Mouse (Mus musculus) heart, embryonic 14.5 days (tissue): ENCODE results near the gene Cc2d2a. TPM values are rescaled to one million over a fixed set of nuclear protein-coding genes. Genes with fewer than 3 reads are reported as not detected.

Experiments used
- ATAC-seq: fragments of 200-750 bp; cut with Nextera tagmentation; 2 replicates; pipeline ENCODE4 v1.8.0; 2017; ENCODE audit warnings: low read depth, moderate TSS enrichment; ENCODE audit not compliant: insufficient number of reproducible peaks, insufficient read depth, low FRiP score
- H3K27ac ChIP-seq, 2 experiments: fragments of 200-500 bp in 1 of 2; fragments of 300-500 bp in 1 of 2; sonication (generic) in 1 of 2; replicated peaks in 1 of 2; 2 replicates each; pipeline ENCODE4 v1.5.1; 2012 to 2014; ENCODE audit warnings: low read depth in 2 of 2, low read length in 2 of 2, control low read depth in 1 of 2, mild to moderate bottlenecking in 1 of 2, mixed read lengths in 1 of 2; ENCODE audit not compliant: control insufficient read depth in 1 of 2, insufficient read depth in 1 of 2
- H3K27me3 ChIP-seq: fragments of 300-500 bp; sonication (generic); 2 replicates; pipeline ENCODE4 v1.6.1; 2014; ENCODE audit warnings: mild to moderate bottlenecking, low read length, control low read depth; ENCODE audit not compliant: control insufficient read depth, insufficient read depth
- H3K36me3 ChIP-seq: fragments of 300-500 bp; sonication (generic); 2 replicates; pipeline ENCODE4 v1.6.1; 2014; ENCODE audit warnings: mild to moderate bottlenecking, control low read depth, low read length, mixed read lengths; ENCODE audit not compliant: control insufficient read depth, insufficient read depth
- H3K4me1 ChIP-seq, 2 experiments: fragments of 200-500 bp in 1 of 2; fragments of 300-500 bp in 1 of 2; sonication (generic) in 1 of 2; 2 replicates each; pipeline ENCODE4 v1.6.1; 2012 to 2014; ENCODE audit warnings: low read length in 2 of 2, control low read depth in 1 of 2, mixed read lengths in 1 of 2; ENCODE audit not compliant: control insufficient read depth in 2 of 2, insufficient read depth in 2 of 2
- H3K4me2 ChIP-seq: fragments of 300-500 bp; sonication (generic); 2 replicates; pipeline ENCODE4 v1.6.1; 2014; ENCODE audit warnings: mild to moderate bottlenecking, low read length
- H3K4me3 ChIP-seq, 2 experiments: fragments of 200-500 bp in 1 of 2; fragments of 300-500 bp in 1 of 2; sonication (generic) in 1 of 2; 2 replicates each; pipeline ENCODE4 v1.5.1; 2012 to 2014; ENCODE audit warnings: low read length in 2 of 2, mild to moderate bottlenecking in 2 of 2, control low read depth in 1 of 2, low read depth in 1 of 2, moderate library complexity in 1 of 2; ENCODE audit not compliant: control insufficient read depth in 1 of 2, insufficient read depth in 1 of 2
- H3K9ac ChIP-seq: fragments of 300-500 bp; sonication (generic); 2 replicates; pipeline ENCODE4 v1.6.1; 2014; ENCODE audit warnings: mild to moderate bottlenecking, low read length
- H3K9me3 ChIP-seq: fragments of 300-500 bp; sonication (generic); 2 replicates; pipeline ENCODE4 v1.6.1; 2016; ENCODE audit warnings: low read length, control low read depth; ENCODE audit not compliant: control insufficient read depth
- WGBS: fragments of 180-500 bp; shearing (Covaris S2); extraction: QIAGEN DNeasy Blood & Tissue Kit; methylation state at CpG from one replicate; pipeline ENCODE4 v1.1.7; 2014; 5-methylcytosine and 5-hydroxymethylcytosine counted together
- polyA plus RNA-seq: library from polyadenylated mRNA; unstranded; fragments of >200 nt; fragmentation: Nextera tagmentation; extraction: Ambion mirVana; gene quantifications from 2 replicates; pipeline ENCODE4 v1.2.1, GENCODE M21; 2014

Gene Cc2d2a
- polyA plus RNA-seq, 1 experiment from 2014 or later = 10.0 TPM

DNA sequence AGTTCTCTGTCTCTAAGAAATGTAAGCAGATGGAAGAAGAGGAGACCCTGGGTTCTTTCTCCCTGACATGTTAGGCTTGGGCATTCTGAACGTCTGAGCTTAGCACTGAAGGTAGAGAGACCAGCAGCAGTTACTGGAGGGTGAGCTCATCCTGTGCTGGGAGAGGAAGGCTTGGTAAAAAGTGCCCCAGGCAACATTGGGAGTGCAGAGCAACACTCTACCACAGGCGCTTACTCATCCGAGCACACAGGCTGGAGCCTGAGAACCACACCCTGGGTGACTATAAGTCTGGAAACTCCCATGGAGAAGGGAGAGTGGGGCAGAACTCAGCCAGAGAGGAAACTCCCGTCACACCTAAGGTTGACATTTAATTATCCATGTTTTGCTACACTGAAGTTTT, 30.3 kb downstream of the Cc2d2a start:
- Histone ChIP-seq H3K4me3 (no peak overlapping the region), H3K9ac (no peak overlapping the region), H3K27ac (no peak overlapping the region), H3K4me1 (no peaks in the 10 kb centered on the region), H3K36me3 (peaks cover 86% of the 10 kb centered on the region), H3K9me3 (no peaks in the 10 kb centered on the region), H3K4me2 (no peak overlapping the region), H3K27me3 (no peaks in the 10 kb centered on the region)
- no peak for ATAC-seq
- WGBS = 76% methylated on average over 4 of the region's 4 CpGs

DNA sequence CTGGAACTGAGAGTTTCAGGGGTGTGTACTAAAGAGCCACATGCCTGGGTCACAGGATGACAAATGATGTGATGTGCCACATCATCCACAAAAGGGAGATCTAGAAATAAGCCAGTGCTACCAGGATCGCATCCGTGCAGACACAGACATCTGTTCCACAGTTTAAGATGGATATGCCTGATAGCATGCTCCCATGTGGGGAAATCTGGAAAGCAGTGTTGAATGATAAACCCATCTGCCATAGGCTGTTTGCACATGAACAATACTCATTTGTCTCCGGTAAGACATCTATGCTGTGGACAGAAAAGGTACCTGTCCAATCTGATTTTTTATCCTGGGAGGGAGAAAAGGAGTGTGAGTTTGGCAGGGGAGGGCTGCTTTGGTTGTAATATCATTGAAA, 35.0 kb downstream of the Cc2d2a start:
- no peaks in the 10 kb centered on the region for H3K9me3 ChIP-seq
- no peak overlapping the region for H3K27ac ChIP-seq
- no peaks in the 10 kb centered on the region for H3K4me1 ChIP-seq
- 83% methylated on average over 3 of the region's 3 CpGs for WGBS
- no peaks in the 10 kb centered on the region for H3K27me3 ChIP-seq
- ATAC-seq = no peak
- H3K9ac ChIP-seq = no peak overlapping the region
- no peak overlapping the region for H3K4me3 ChIP-seq
- H3K36me3 ChIP-seq = peaks cover 79% of the 10 kb centered on the region
- no peak overlapping the region for H3K4me2 ChIP-seq

GRCm38 (mm10) chr5:43699240-43699639, 37.1 kb downstream of the Cc2d2a start:
- Histone ChIP-seq H3K4me3 (no peak overlapping the region), H3K4me2 (no peak overlapping the region), H3K9ac (no peak overlapping the region), H3K36me3 (peaks cover 89% of the 10 kb centered on the region), H3K9me3 (no peaks in the 10 kb centered on the region), H3K27me3 (no peaks in the 10 kb centered on the region), H3K27ac (no peak overlapping the region), H3K4me1 (no peaks in the 10 kb centered on the region)
- ATAC-seq = no peak

DNA sequence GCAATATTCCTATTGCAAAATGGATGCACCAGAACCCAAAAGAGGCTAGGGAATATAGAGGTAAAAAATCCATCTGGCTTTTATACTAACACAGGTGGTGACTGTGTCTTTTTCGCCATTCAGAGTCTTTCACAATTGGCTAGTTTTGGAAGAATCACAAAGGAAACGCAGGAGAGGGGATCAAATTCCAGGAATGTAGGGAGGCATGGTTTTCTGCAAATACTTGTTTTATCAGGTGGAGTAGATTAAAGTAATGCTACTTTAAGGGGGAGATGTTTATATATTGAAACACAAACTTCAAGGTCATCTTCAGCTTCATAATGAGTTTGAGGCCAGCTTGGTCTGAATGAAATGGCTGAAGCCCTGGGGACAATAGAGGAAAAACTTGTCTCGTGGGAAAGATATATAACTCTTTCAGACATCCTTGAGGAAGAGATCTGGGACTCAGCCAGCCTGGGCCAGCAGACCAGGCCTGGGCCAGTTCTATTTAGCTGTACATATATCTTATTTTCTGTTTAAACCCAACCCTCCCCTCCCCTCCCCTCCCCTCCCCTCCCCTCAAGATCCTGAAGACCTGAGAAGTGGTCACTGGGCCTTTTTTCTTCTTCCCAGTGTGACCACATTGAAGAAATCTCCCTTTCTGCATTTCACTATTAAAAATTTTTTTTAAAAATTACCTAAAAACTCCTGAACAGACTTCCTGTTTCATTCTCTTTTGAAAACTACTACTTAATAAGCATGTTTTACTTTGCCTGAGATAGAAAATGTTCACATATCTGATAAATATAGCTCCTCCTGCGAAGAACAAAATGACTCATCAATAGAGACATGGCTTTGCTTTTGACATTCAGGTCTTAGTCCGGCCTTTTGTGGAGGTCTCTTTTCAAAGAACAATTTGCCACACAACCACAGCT, 59.6 kb downstream of the Cc2d2a start:
- Histone ChIP-seq H3K27me3 (no peaks in the 10 kb centered on the region), H3K27ac (no peak overlapping the region), H3K36me3 (peaks cover 86% of the 10 kb centered on the region), H3K4me1 (no peaks in the 10 kb centered on the region), H3K4me3 (no peak overlapping the region), H3K4me2 (no peak overlapping the region), H3K9me3 (no peaks in the 10 kb centered on the region), H3K9ac (no peak overlapping the region)
- ATAC-seq = no peak
- WGBS = 71% methylated on average over 5 of the region's 5 CpGs

DNA sequence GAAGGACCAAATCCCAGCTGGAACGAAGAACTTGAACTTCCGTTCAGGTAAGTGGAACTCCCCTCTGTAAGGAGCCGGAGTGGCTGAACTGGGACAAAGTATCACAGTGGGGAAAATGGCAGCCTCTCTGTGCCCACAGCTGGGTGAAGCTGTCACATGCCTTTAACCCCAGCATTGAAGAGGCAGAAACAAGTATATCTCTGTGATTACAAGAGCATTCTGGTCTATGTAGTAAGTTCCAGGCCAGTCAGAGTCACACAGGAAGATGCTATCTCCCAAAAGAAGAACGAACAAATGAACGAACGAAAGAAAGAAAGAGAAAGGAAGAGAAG, 60.3 kb downstream of the Cc2d2a start:
- no peaks in the 10 kb centered on the region for H3K4me1 ChIP-seq
- H3K27me3 ChIP-seq = no peaks in the 10 kb centered on the region
- H3K4me2 ChIP-seq = no peak overlapping the region
- ATAC-seq = no peak
- no peak overlapping the region for H3K4me3 ChIP-seq
- H3K9ac ChIP-seq = no peak overlapping the region
- H3K36me3 ChIP-seq = peaks cover 85% of the 10 kb centered on the region
- no peak overlapping the region for H3K27ac ChIP-seq
- H3K9me3 ChIP-seq = no peaks in the 10 kb centered on the region
- WGBS = 97% methylated on average over 6 of the region's 6 CpGs

DNA sequence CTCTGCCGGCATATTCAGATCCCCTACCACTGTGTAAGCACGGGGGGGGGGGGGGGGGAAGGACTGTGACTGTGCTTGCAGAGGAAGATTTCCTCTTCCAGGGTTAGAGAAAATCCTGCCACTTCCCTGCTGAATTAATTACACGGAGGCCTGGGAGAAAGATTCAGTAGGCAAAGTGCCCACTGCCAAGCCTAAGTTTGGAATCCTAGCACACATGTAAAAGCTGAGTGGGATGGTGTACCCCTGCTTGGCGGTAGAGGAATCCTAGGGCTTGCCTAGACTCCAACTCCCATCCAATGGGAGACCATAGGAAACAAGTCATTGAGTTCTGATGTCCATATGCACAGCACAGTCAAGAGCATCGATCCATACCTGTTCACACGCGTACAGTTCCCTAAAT, 61.7 kb downstream of the Cc2d2a start:
- peaks cover 1 to 9% of the 10 kb centered on the region in 2 experiments; a peak in 3 of 4 replicates for H3K4me1 ChIP-seq
- H3K9ac ChIP-seq = no peak overlapping the region
- no peak overlapping the region for H3K27ac ChIP-seq
- no peak overlapping the region for H3K4me3 ChIP-seq
- H3K27me3 ChIP-seq = no peaks in the 10 kb centered on the region
- WGBS = 92% methylated on average over 7 of the region's 7 CpGs
- H3K9me3 ChIP-seq = no peaks in the 10 kb centered on the region
- H3K36me3 ChIP-seq = peaks cover 83% of the 10 kb centered on the region
- no peak for ATAC-seq
- no peak overlapping the region for H3K4me2 ChIP-seq

DNA sequence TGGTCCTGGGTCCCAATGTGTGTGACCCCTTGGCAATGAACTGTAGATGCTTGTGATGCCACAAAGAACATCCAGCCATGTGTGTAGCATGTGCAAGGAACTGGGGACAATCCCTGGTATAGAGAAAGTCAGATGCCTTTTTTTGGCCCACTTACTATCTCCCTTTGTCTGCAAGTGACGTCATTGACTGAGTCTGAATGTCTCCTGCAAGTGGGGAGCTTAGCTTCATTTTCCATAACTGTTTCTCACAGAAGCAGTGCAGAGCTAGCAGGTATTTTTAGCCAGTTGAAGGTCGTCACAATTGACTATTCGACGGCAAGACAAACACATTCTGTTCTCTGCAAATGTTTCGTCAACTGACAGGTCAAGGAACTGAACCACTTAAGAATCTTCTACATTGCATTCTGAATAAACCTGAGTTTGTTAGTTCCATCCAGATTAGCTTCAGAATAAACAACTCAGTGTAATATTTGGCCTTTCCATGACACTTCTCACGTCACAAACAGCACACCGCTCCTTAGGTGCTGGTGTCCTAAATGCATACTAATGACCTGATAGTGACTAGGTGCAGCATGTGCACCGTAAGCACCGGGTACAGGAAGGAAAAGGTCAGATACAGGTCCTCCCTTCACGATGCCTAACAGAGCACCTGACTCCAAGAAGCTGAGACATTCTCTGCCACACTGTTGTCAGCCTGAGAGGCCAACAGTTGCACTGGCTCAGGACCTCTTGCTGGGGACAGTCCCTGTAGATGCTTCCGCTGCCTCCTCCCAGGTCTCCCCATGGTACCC, 66.4 kb downstream of the Cc2d2a start:
- ATAC-seq = no peak
- 41% methylated on average over 11 of the region's 11 CpGs for WGBS
- Histone ChIP-seq H3K9me3 (no peaks in the 10 kb centered on the region), H3K9ac (no peak overlapping the region), H3K36me3 (peaks cover 84% of the 10 kb centered on the region), H3K4me1 (peaks cover 4 to 9% of the 10 kb centered on the region in 2 experiments; a peak in 3 of 4 replicates), H3K4me3 (no peak overlapping the region), H3K4me2 (no peak overlapping the region), H3K27ac (peak overlapping the region; percentile 21 to 37; a peak in 2 of 4 replicates), H3K27me3 (no peaks in the 10 kb centered on the region)
